Mouse (Mus musculus): ENCODE data around the gene Slc4a1ap.
A peak's percentile ranks its signal among the peaks of the same experiment; 100 is the strongest.
"Not testable (repeated sequence)": the region's sequence is repeated elsewhere in the genome, so short reads cannot be mapped to it uniquely, and the experiment has no call there.

Gene Slc4a1ap

DNA sequence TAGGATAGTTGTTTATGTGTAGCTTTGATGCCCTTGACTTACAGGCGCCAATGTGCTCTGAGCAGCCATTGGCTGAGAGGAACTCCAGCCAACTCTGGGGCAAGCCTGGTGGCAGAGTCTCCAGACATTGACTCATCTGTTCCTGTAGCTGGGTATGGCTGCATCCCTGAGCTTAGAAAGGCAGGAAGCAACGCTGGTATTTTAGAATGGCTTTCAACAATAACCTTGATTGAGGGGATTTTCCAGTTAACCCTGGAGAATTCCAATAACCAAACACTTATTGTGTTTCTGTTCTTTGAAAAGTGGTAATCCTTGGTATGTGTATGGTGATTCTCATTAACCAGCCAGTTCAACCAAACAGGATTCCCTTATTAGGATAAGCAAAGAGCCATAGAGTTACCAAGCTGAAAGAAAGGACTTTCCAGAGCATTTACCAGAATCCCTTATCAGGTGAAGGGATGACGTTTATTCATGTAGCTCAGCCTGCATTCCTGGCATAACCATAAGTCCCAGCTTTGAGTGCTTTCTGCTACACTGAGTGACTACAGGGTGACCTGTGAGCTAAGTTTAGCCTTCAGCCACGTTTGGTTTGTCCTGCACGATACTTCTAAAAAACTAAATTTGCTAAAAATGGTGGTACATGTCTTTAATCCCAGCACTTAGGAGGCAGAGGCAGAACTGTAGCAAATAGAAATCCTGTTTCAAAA, 41.3 kb downstream of the Slc4a1ap start:
- DNase-seq (ENCODE audit: low read depth): no peak

DNA sequence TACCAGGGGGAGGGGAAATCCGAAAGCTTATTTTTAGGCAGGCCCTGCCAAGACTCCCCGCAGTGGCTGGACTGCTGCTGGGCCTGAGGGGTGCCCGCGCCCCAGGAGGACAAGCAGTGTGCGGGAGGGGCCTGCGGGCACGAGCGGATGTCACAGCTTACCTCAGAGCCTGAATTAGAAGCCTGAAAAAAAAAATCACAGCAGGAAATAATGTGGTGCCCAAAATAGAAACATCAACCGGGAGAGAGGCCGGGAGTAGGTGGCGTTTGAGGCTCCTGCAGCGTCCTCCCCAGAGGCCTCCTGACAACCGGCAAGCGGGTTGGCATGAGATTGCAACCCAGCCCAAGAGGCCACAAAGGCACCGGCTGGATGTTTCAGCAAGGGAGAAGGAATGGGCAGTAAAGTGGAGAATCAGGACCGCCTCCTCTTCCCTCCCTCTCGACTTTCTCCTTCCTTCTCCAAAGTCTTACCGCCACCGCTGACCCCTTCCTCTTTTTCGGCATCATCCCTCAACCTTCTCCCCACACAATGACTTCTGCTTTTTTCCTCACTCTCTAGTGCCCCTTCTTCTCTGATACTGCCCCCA, 44.3 kb downstream of the Slc4a1ap start:
- no peak for DNase-seq (ENCODE audit: low read depth)

GRCm38 (mm10) chr5:31573722-31574121, 46.9 kb downstream of the Slc4a1ap start:
- no peak for DNase-seq (ENCODE audit: low read depth)

- DNase-seq (ENCODE audit: low read depth): peak; percentile 98
Measured at GRCm38 (mm10) chr5:31576539-31576975, 49.8 kb downstream of the Slc4a1ap start.

DNA sequence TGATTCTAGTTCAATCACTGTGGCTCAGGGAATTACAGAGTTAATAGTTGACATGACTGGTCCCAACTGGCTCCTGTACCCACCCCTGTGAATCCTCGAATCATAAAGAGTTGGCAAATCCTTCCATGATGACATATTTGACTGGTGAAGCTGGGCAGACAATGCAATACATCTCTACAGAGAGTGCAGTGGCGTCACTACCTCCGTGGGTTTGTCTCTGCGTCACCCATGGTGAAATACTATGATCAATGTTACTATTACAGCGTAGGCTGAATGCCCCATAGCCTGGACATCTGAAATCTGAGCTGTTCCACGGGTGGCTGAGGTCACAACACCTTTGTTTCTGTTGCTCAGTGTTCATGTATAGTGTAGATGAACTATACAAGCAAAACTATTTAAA, 54.5 kb downstream of the Slc4a1ap start:
- DNase-seq (ENCODE audit: low read depth): no peak

GRCm38 (mm10) chr5:31581932-31582331, 55.1 kb downstream of the Slc4a1ap start:
- DNase-seq (ENCODE audit: low read depth): no peak

DNA sequence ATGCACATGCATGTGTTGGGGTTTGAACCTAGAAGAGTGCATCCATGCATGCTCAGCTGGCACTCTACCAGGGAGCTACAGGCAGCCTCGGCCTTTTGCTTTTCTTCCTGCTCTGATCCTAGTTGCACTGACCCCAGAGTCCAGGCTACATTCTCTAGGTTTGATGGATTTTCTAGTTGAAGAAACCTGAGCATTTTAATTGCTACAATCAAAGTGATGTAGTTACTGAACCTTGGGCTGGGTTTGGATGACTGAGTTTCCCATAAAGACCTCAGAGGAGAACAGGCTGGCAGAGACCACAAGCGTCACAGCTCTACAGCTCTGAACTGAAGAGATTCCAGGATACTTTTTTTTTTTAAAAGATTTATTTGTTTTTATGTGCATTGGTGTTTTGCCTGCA, 56.5 kb downstream of the Slc4a1ap start:
- DNase-seq (ENCODE audit: low read depth): no peak

- DNase-seq (ENCODE audit: low read depth): no peak
Measured at GRCm38 (mm10) chr5:31585526-31585925, 58.7 kb downstream of the Slc4a1ap start.

DNA sequence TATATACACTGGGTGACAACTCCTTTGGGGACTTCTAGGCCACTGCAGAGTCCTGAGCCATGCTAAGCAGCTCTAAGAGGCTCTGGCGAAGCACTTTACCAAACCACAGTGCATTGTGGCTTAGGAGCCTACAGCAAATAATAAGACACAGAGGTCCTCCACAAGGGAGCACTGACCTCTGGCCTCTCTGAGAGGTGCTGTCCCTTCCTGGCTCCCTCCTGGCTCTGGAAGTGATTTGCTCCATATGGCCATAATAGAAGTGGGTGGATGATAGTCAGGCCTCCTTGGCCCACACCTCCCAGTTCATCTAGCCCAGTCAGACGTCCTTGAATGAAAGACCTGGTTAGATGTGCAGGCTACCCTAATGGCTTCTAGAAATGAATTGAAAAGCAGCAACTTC, 61.2 kb downstream of the Slc4a1ap start:
- no peak for DNase-seq (ENCODE audit: low read depth)

GRCm38 (mm10) chr5:31588672-31589071, 61.9 kb downstream of the Slc4a1ap start:
- not testable (repeated sequence) for DNase-seq (ENCODE audit: low read depth)

GRCm38 (mm10) chr5:31589711-31590319, 63.0 kb downstream of the Slc4a1ap start:
- DNase-seq (ENCODE audit: low read depth): no peak

DNA sequence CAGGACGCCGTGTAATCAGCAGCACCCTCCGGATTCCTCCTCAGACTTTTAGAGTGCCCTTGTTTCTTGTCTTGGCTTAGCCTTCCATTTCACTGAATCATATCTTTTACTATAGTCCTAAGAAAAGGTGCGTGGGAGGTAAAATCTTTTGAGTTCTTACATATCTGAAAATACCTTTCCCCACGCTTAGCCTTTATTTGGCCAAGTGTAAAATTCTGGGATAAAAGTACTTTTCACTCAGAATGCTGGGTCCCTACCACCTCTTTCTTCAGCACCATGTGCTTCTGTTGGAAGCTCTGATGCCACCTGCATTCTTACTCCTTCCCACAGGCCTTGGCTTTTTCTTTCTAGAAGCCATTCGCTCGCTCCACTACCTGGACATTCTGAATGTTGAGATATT, 64.3 kb downstream of the Slc4a1ap start:
- no peak for DNase-seq (ENCODE audit: low read depth)

- no peak for DNase-seq (ENCODE audit: low read depth)
Measured at GRCm38 (mm10) chr5:31595868-31596267, 69.1 kb downstream of the Slc4a1ap start.

DNA sequence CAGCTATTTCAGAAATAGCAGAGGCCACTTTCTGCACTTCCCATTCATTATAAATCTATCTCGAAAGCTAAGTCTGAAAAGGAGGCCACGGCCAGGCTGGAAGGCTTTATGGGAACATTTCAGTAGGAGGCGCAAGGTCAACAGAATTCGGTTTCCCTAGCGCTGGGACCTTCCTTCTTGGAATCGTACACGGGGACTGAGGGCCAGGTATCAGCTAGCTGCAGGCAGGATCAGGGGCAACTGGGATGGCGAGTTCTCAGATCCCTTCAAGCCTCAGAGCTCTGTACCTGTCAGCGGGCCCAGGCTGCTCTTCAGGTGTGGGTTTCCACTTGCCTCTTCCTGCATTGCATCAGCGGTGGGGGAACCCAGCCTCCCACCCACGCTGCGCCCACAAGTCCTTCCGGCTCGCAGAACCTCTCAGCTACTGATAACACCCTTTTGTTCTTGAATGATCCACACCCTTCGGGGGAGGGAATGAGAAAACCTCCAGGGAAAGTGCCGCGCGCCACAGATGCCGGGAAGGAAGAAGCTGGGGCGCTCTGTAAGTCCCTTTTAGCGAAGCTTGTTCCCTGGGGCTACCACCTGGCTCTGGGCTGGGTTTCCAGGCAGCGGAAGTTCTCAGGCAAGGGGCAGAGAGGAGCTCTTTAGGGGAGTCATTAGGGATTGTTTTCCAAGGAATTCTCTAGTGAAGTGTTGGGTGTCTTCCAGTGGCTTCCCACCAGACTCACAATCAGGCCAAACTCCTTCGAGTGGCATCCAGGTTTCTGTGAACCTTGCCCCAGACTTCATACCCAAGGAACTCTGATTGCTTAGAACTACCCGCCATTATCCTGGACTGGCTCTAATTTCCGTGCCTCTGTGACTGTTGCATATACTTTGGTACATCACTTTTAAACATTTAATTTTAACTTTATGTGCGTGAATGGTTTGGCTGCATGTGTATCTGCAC, 70.0 kb downstream of the Slc4a1ap start, which contains the start of gene Mrpl33:
TSS of gene Mrpl33 (plus strand) at position 455 of the 949 bp plus-strand sequence.
- DNase-seq (ENCODE audit: low read depth): peak; percentile 59

GRCm38 (mm10) chr5:31597430-31597944, 70.7 kb downstream of the Slc4a1ap start:
- DNase-seq (ENCODE audit: low read depth): no peak

- DNase-seq (ENCODE audit: low read depth): peak; percentile 59
Measured at GRCm38 (mm10) chr5:31598121-31598520, 71.3 kb downstream of the Slc4a1ap start.

DNA sequence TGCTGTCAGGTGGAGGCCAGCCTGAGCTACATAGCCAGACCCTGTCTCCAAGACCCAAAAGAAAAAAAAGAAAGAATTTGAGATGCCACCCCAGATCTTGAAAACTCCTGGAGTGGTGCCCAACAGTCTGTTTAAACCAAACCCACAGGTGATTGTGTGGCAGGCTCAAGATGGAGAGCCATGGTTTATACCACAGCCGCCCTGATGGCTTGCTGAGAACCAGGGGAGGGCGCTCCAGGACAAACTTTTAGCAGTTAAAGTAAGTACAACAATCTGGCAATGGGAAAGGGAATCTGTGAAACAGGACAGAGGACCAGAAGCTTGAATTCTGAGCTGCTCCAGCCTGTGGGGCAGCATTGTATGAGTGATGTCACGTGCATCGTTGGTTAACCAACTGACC, 71.8 kb downstream of the Slc4a1ap start:
- DNase-seq (ENCODE audit: low read depth): no peak

DNA sequence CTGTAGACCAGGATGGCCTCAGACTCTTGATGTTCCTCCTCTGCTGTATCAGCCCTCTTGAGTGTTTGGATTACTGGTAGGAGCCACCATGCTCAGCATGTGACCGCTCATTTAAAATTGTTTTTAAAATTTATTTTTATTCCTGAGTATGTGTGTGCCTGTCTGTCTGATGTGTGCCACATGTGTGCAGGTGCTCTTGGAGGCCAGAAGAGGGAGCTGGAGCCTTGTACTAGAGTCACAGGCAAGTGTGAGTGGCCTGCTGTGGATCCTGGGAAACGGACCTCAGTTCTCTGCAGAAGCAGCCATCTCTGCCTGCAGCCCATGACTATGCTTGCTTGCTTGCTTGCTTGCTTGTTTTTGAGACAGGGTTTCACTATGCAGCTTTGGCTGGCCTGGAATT, 72.4 kb downstream of the Slc4a1ap start:
- DNase-seq (ENCODE audit: low read depth): no peak

DNA sequence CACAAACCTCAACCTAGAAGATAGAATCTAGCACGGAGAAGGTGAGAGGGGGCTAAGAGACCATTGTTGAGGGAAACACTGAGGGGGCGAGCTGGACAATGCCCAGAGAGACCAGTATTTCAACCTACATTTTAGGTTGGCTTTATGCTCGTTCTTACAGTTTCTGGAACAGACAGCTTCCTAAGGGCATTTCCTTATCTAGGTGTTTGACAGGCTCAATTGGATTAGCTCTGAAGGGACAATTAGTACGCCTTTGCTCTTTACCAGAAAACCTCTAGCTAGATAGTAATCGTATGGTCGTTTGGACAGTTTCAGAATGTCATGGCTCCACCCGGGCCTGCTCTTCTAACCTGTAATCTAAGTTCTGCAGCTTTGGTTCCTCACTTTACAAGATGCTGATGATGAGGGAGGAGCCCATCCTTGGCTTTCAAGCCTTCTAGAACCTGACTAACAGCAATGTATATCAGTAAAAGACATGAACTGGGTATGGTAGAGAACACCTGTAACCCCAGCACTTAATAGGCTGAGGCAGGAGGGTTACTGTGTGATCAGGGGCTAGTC, 74.4 kb downstream of the Slc4a1ap start:
- DNase-seq (ENCODE audit: low read depth): no peak

DNA sequence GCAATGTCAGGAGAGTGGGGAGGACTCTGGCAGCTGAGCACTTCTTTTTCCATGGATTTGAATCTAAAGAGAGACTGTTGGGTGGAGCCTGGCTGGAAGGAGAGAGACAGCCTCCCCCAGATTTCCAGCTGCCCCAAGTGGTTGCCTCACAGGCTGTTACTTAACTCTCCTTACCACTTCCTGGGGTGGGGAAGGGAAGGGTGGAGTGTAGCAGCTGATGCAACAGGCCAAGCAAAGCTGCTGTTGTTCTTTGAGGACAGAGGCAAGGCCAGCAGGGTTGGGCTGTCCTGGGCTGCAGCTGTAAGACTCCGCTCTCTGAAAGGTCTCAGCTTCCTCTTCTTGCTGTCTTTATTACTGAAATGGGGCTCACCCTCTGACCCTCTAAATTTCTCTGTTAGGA, 75.6 kb downstream of the Slc4a1ap start:
- peak; percentile 92 for DNase-seq (ENCODE audit: low read depth)

GRCm38 (mm10) chr5:31603766-31604165, 77.0 kb downstream of the Slc4a1ap start:
- DNase-seq (ENCODE audit: low read depth): no peak

GRCm38 (mm10) chr5:31606151-31606550, 79.4 kb downstream of the Slc4a1ap start:
- peak; percentile 97 for DNase-seq (ENCODE audit: low read depth)

Data from fibroblast of lung, adult 2 months (primary cell).